Mouse (Mus musculus) cerebellum, postnatal 25 days (tissue): ENCODE data around the gene Lrfn5.

Experiments
- DNase-seq, 2 experiments: peaks; one replicate each; pipeline ENCODE4 v3.0.0; 2021; ENCODE audit warnings: mixed read lengths in 2 of 2

The Lrfn5 gene

DNA sequence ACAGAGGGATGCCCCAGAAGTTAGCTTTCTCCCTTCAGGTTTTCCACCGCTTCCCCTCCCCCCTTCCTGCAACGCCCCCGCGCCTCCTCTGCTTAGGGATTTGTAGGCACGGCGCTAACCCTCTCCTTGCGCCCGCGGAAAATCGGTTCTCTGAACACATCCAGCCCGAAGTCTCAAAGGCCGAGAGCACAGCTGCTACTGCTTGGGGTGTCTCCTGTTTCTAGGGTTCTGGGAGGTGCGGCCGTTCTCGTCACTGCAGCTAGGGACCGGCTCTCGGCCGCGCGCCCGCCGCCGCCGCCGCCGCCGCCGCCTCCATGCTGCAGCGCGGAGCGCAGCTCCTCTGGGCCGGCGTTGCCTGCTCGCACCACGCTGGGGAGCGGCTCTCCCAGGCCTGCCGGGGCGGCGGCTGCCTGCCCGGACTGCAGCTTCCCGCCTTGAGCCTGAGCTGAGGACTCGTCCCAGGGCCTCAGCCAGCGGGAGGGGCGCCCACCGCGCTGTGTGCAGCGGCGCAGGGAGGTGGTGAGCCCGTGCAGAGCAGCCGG, at the start of gene Lrfn5:
TSS of gene Lrfn5 (plus strand) at position 322 of the 542 bp plus-strand sequence.
- DNase-seq, result peak; percentile 77 to 78

DNA sequence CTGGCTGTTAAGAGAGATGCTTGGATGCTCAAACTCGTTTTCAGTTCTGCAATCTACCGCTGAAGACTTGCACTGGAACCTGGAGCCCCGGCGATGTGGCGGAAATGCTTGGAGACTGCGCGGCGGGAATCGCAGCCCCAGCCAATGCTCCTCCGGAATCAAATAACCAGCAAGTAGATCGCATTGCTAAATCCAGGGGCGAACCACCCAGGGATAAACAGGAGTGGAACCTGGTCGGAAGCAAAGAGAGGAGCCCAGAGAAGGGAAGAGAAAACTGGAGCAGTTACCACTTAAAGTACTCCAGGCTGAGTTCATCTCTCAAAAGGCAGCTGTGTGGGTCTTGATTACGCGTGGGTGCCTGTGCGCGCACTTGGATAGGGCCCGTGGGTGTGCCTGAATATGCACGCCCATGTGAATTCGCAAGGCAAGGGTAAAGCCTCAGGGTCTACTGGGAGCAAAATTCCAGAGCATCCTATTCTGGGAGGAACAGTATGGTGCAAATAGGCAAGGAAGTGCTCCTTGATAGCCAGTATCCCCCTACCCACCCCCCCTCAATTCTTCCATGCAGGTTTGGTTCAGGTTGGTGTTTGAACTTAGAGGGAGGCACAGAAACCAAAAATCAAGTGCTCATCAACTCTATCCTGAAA, 1.3 kb upstream of the Lrfn5 start:
- DNase-seq, result peak; percentile 37 to 39

DNA sequence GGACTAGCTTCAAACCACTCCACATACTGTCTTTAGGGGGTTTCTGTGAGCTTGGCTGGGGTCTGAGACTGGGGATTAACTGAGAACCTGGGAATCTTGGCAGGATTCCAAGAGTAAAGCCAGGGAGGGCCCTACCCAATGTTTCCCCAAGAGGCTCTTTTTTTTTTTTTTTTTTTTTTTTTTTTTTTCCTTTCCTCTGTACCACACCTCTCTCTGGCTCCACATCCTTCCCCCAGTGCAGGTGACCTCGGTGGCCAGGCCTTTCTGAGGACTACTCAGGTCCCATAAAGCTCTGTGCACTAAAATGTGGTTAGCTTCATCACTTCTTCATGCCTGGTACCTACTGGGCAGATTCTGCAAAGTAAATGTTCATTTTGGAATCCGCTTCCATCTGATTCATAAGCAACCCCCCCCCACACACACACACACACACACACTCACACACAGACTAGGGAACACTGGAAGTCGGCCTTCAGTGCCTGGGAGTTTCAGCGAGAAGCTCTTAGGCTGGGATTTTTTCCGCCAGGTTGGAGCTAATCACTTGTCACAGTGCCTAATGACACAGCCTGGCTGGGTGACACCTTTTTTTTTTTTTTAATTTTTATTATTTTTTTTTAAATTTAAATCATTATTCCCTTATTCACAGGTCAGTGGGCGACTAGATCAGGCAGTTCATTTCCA, 662 bp upstream of the Lrfn5 start:
- DNase-seq, result peak; percentile 18 to 34

GRCm38 (mm10) chr12:61523631-61524182, 757 bp downstream of the Lrfn5 start:
- DNase-seq, result peak; percentile 32 to 37

DNA sequence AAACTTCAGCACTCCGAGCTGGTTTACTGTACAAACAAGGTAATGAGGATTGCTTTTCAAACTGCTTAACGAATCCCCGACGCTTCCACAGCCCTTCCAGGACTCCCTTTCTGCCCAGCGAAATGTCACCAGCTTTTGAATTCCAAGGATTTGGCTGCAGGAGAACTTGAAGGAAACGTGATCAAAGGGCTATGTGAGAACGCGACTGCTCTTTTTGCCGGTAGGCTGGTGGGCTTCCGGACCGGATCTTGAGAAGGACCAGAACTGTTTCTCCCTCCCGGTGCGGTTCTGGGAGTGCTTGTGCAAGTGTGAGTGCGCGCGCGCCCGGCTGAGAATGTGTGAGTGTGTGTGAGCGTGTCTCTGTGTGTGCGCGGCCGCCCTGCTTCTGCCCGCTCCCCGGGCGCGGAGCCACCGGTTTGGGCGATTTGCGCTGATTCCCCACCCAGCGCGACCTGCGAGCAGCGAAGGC, 1.3 kb downstream of the Lrfn5 start:
- DNase-seq, result peak; percentile 49 to 66

GRCm38 (mm10) chr12:61526199-61526598, 3.2 kb downstream of the Lrfn5 start:
- peak; percentile 22 to 41 for DNase-seq

DNA sequence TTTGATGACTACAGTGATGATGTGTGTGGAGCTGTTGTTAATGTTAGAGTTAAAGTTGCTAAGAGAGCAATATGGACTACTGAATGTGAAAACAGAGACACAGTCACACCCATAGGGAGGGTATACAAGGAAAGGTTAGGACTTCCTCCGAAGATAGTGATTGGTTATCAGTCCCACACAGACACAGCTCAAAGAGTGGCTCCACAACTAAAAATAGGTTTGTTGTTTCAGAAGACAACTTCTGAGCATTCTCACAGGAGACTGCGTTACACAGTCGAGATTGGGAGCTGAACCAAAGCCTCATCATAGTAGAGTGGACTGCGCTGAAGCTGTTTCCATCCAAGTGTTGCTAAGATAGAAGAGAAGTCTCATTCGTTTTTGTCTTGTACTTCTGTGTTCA, 57.0 kb downstream of the Lrfn5 start:
- no peak for DNase-seq

- no peak for DNase-seq
These were observed 77.4 kb downstream of the Lrfn5 start for GRCm38 (mm10) chr12:61600305-61600704.

- no peak for DNase-seq
These were observed 84.9 kb downstream of the Lrfn5 start for GRCm38 (mm10) chr12:61607871-61608270.

DNA sequence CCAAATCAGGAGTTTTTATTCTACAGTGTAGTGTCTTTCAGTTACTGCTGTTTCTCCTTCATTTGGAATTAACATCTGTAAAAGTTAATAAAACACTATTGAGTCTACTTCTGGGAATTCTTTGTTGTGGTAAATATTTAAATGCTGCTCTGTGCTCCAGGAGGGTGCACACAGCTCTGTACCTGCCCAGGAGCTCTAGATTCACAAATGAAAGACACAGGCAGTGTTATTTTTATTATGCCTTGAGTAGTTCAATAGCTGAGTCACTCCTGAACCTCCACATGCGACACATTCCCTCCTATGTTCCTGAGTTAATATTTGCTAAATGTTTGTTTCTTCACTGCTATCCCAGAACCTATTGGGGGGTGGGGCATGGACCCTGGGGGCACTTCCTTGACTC, 87.1 kb downstream of the Lrfn5 start:
- DNase-seq, result no peak

GRCm38 (mm10) chr12:61624532-61624931, 101.6 kb downstream of the Lrfn5 start:
- DNase-seq, result no peak

DNA sequence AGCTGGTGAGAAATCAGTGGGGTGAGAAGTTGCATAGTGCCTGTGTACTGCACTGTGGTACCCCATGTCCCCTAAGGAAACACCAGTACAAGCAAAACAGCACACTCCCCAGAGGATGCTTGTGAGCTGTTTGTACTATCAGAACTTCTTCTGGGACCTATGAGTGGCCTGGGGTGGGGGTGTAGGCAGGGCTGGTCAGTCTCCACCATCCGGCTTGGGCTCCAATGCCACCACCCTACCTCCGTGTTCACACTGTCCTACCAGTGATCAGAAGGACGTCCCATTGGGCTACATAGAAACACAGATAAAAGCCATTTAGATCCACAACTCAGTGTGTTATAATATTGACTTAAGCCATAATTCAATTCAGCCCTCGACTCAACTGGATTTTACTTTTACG, 131.4 kb downstream of the Lrfn5 start:
- no peak for DNase-seq

DNA sequence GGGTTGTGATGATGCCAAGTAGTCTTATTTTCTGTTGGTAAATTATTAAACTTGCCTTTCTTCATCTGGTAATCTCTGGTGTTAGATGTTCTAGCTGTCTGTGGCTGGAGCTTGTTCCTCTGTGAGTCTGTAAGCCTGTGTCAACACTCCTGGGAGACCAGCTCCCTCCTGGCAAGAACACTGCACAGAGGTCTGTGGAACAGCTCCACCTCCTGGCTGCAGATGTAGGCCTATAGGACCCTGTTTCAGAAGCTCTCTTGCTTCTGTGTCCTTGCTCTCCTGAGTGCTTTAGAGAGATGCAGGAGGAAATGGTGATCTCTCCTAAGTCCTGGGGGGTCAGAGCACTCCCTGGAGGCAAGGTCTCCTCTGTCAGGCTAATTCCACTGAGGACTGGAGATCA, 200.2 kb downstream of the Lrfn5 start:
- DNase-seq, result peak in 1 of 2 experiments; percentile 7

DNA sequence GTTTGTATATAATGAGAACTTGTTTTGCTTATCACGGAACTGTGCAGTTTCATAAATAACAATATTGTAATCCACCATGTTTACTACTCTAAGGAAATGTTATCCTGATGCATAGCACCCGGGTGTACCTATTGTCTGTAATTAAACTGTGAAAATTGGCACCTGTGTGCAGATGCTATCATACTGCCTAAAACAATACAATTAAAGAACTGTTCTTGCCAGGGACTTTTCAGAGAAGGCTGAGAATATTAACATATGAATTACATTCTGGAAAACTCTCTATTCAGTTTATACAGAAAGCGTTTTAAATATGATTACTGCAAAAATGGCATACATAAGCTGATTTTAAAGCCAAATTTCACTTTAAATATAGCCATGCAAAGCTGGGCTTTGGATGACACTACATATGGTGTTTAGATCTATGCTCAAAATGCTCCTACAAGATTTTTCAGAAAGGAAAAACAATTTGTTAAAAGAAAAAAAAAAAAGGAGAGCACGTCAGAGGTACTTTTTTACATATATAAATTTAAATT, 284.2 kb downstream of the Lrfn5 start:
- no peak for DNase-seq

GRCm38 (mm10) chr12:61823601-61824000, 300.7 kb downstream of the Lrfn5 start:
- DNase-seq, result no peak

- DNase-seq, result no peak
These were observed 303.4 kb downstream of the Lrfn5 start for GRCm38 (mm10) chr12:61826311-61826710.

GRCm38 (mm10) chr12:61842599-61843291, 319.8 kb downstream of the Lrfn5 start:
- DNase-seq, result no peak

DNA sequence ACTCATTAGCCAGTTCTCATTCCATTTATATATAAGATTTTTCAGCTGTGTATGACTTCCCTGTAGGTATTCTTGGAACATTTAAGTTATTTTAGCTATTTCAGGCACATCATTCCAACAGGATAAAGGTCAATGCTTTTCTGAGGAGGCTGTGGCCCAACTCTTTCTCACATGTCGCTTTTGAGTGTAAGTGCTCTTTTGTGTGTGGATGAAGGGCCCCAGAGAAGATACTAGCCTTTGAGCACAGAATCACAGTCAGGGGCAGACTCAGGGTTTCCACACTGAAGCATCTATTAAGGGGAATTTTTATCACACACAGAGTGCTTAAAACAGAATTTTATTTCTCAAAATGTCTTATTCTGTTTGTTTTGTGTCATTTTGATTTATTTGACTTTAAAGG, 331.2 kb downstream of the Lrfn5 start:
- no peak for DNase-seq
